In genomic region chr1:150441731-150442130, GRCm38 (mm10) we compare ENCODE assay signal across 19 mouse cellular contexts. TPM values are rescaled to one million over a fixed set of nuclear protein-coding genes. Genes with fewer than 3 reads are reported as not detected.
DNase-seq lines count a peak whose midpoint lies in the region; ATAC-seq and TF ChIP-seq lines count a peak whose summit lies in the region.
"Had no signal": no experiment of that assay in that cellular context is flagged by ENCODE, and none has a peak within 500 bp of the region (broad histone marks: within the 10 kb centered on the region; RNA-seq: fewer than 3 reads in every experiment).

No protein-coding gene starts in this region.

- no peak overlapping the region for H3K4me3 ChIP-seq in forebrain, postnatal 0 days (ENCODE audit: low read depth, low read length)
- no peak overlapping the region for H3K4me3 ChIP-seq in forebrain, embryonic 12.5 days (replicated peaks)
- H3K4me3 ChIP-seq in liver, postnatal 0 days (ENCODE audit: low read depth, low read length): no peak overlapping the region
- no peak overlapping the region for H3K4me3 ChIP-seq in liver, embryonic 11.5 days (ENCODE audit: low read depth, low read length)
- H3K4me3 ChIP-seq in limb, embryonic 10.5 days: no peak overlapping the region
- H3K4me3 ChIP-seq: hindbrain, embryonic 12.5 days; limb, embryonic 12.5 days; liver, embryonic 13.5 days; lung, embryonic 15.5 days; stomach, embryonic 15.5 days had no signal

- no peak for TF ChIP-seq EP300 in liver, postnatal 0 days (IDR thresholded peaks at IDR 0.05; ENCODE audit: low read depth)

- peaks cover 61% of the 10 kb centered on the region for H3K36me3 ChIP-seq in forebrain, postnatal 0 days (ENCODE audit: insufficient read depth)
- peaks cover 73% of the 10 kb centered on the region for H3K36me3 ChIP-seq in forebrain, embryonic 12.5 days (replicated peaks)
- peaks cover 73% of the 10 kb centered on the region for H3K36me3 ChIP-seq in liver, postnatal 0 days (replicated peaks; ENCODE audit: insufficient read depth, low read length)
- peaks cover 37% of the 10 kb centered on the region for H3K36me3 ChIP-seq in liver, embryonic 11.5 days (ENCODE audit: control insufficient read depth, insufficient read depth, low read length)
- H3K36me3 ChIP-seq in limb, embryonic 10.5 days: peaks cover 99% of the 10 kb centered on the region

- TF ChIP-seq CTCF in forebrain, postnatal 0 days (IDR thresholded peaks at IDR 0.05; ENCODE audit: low read depth): peak; percentile 17; the same call in 1 of the 2 replicates
- TF ChIP-seq CTCF in liver, postnatal 0 days (IDR thresholded peaks at IDR 0.05; ENCODE audit: low read depth): 0 out of 2 replicates have a peak, but pooled peaks have one; percentile 4

- no peaks in the 10 kb centered on the region for H3K27me3 ChIP-seq in forebrain, postnatal 0 days (ENCODE audit: insufficient read depth, low read length)
- H3K27me3 ChIP-seq in forebrain, embryonic 12.5 days: no peaks in the 10 kb centered on the region
- H3K27me3 ChIP-seq in liver, postnatal 0 days (ENCODE audit: insufficient read depth, low read length): no peaks in the 10 kb centered on the region
- H3K27me3 ChIP-seq in liver, embryonic 11.5 days (replicated peaks; ENCODE audit: control insufficient read depth, insufficient read depth, low read length): no peaks in the 10 kb centered on the region
- H3K27me3 ChIP-seq in limb, embryonic 10.5 days (ENCODE audit: low read depth, poor library complexity, severe bottlenecking): no peaks in the 10 kb centered on the region
- H3K27me3 ChIP-seq: hindbrain, embryonic 12.5 days; limb, embryonic 12.5 days; liver, embryonic 13.5 days; lung, embryonic 15.5 days; stomach, embryonic 15.5 days had no signal

- no peak for DNase-seq in forebrain, postnatal 0 days
- DNase-seq in liver, postnatal 0 days: no peak
- no peak for DNase-seq in liver, embryonic 11.5 days (ENCODE audit: low spot score)
- DNase-seq in ES-CJ7 (ENCODE audit: low read depth, low spot score): peak; percentile 72
- DNase-seq in mesoderm, embryonic 11.5 days (ENCODE audit: low read depth, low spot score): peak; percentile 4
- DNase-seq in limb, embryonic 10.5 days (ENCODE audit: low spot score): no peak
- DNase-seq in cerebellum, adult 11 months: no peak
- DNase-seq: cerebellum, adult 9-11 months; gastrocnemius, postnatal 14 days; kidney, adult 8-10 months; kidney, postnatal 36 days; liver, embryonic 13.5 days; retina, postnatal 1 day had no signal

- H3K4me1 ChIP-seq in forebrain, postnatal 0 days (ENCODE audit: insufficient read depth): no peaks in the 10 kb centered on the region
- H3K4me1 ChIP-seq in forebrain, embryonic 12.5 days: no peaks in the 10 kb centered on the region
- H3K4me1 ChIP-seq in liver, postnatal 0 days (ENCODE audit: insufficient read depth): no peaks in the 10 kb centered on the region
- no peaks in the 10 kb centered on the region for H3K4me1 ChIP-seq in liver, embryonic 11.5 days (replicated peaks; ENCODE audit: control insufficient read depth, insufficient read depth, low read length)
- H3K4me1 ChIP-seq in limb, embryonic 10.5 days: no peaks in the 10 kb centered on the region
- H3K4me1 ChIP-seq: hindbrain, embryonic 12.5 days; limb, embryonic 12.5 days; liver, embryonic 13.5 days; lung, embryonic 15.5 days; stomach, embryonic 15.5 days had no signal

- H3K4me2 ChIP-seq in forebrain, postnatal 0 days (ENCODE audit: low read depth): no peak overlapping the region
- H3K4me2 ChIP-seq in forebrain, embryonic 12.5 days: no peak overlapping the region
- no peak overlapping the region for H3K4me2 ChIP-seq in liver, postnatal 0 days (ENCODE audit: low read depth, low read length)
- no peak overlapping the region for H3K4me2 ChIP-seq in liver, embryonic 11.5 days
- H3K4me2 ChIP-seq: hindbrain, embryonic 12.5 days; limb, embryonic 12.5 days; liver, embryonic 13.5 days; lung, embryonic 15.5 days; stomach, embryonic 15.5 days had no signal

- no peak overlapping the region for H3K9ac ChIP-seq in forebrain, postnatal 0 days
- H3K9ac ChIP-seq in forebrain, embryonic 12.5 days: no peak overlapping the region
- no peak overlapping the region for H3K9ac ChIP-seq in liver, postnatal 0 days (replicated peaks)
- no peak overlapping the region for H3K9ac ChIP-seq in liver, embryonic 11.5 days (ENCODE audit: low read depth, low read length)
- H3K9ac ChIP-seq: hindbrain, embryonic 12.5 days; limb, embryonic 12.5 days; liver, embryonic 13.5 days; lung, embryonic 15.5 days; stomach, embryonic 15.5 days had no signal

- no peak for ATAC-seq in forebrain, postnatal 0 days
- no peak for ATAC-seq in forebrain, embryonic 12.5 days (ENCODE audit: low FRiP score)
- no peak for ATAC-seq in liver, postnatal 0 days
- no peak for ATAC-seq in liver, embryonic 11.5 days (replicated peaks; ENCODE audit: low FRiP score)

- no peak overlapping the region for H3K27ac ChIP-seq in forebrain, postnatal 0 days (ENCODE audit: low read depth, low read length)
- no peak overlapping the region for H3K27ac ChIP-seq in forebrain, embryonic 12.5 days
- no peak overlapping the region for H3K27ac ChIP-seq in liver, postnatal 0 days (ENCODE audit: low read depth)
- no peak overlapping the region for H3K27ac ChIP-seq in liver, embryonic 11.5 days (ENCODE audit: low read depth, low read length)
- no peak overlapping the region for H3K27ac ChIP-seq in limb, embryonic 10.5 days
- H3K27ac ChIP-seq: hindbrain, embryonic 12.5 days; limb, embryonic 12.5 days; liver, embryonic 13.5 days; lung, embryonic 15.5 days; stomach, embryonic 15.5 days had no signal

- WGBS in forebrain, postnatal 0 days: 83% methylated on average over 4 of the region's 4 CpGs
- WGBS in forebrain, embryonic 12.5 days: 86% methylated on average over 4 of the region's 4 CpGs
- WGBS in liver, postnatal 0 days (ENCODE audit: insufficient replicate concordance): 81% methylated on average over 4 of the region's 4 CpGs
- 77% methylated on average over 4 of the region's 4 CpGs for WGBS in liver, embryonic 11.5 days
- 79% methylated on average over 4 of the region's 4 CpGs for WGBS in limb, embryonic 10.5 days

- no peaks in the 10 kb centered on the region for H3K9me3 ChIP-seq in forebrain, postnatal 0 days (ENCODE audit: low read length)
- H3K9me3 ChIP-seq in forebrain, embryonic 12.5 days: no peaks in the 10 kb centered on the region
- H3K9me3 ChIP-seq in liver, postnatal 0 days (ENCODE audit: low read length): no peaks in the 10 kb centered on the region
- no peaks in the 10 kb centered on the region for H3K9me3 ChIP-seq in liver, embryonic 11.5 days (ENCODE audit: control insufficient read depth, low read length)
- H3K9me3 ChIP-seq in limb, embryonic 10.5 days (replicated peaks): no peaks in the 10 kb centered on the region
- H3K9me3 ChIP-seq: G1E; hindbrain, embryonic 12.5 days; limb, embryonic 12.5 days; liver, embryonic 13.5 days; lung, embryonic 15.5 days; stomach, embryonic 15.5 days had no signal

RNA-seq across cellular contexts. Expression of gene Prg4, which starts 24.2 kb away (rescaled TPM):
- 0.23 and 1.00 TPM in 2 replicates for total RNA-seq in forebrain, postnatal 0 days (2014; rRNA removed)
- polyA plus RNA-seq in forebrain, postnatal 0 days (2015; fragmentation: Nextera tagmentation; extraction: Ambion mirVana): 0.39 and 0.96 TPM in 2 replicates
- 0.72 and 0.91 TPM in 2 replicates for polyA plus RNA-seq in forebrain, embryonic 12.5 days (2016; fragmentation: Nextera tagmentation; extraction: Ambion mirVana)
- 0.25 and 0.32 TPM in 2 replicates for polyA plus RNA-seq in liver, postnatal 0 days (2015; fragmentation: Nextera tagmentation; extraction: Ambion mirVana)
- polyA plus RNA-seq in liver, embryonic 11.5 days (2014; fragmentation: Nextera tagmentation; extraction: Ambion mirVana): 0.38 and 0.45 TPM in 2 replicates
- polyA plus RNA-seq in limb, embryonic 10.5 days (2016; fragmentation: Nextera tagmentation; extraction: Ambion mirVana): 0.46 and 0.51 TPM in 2 replicates
- polyA plus RNA-seq: G1E had no signal

RNA-seq across cellular contexts. Expression of gene Odr4, which starts 48.9 kb away (rescaled TPM):
- 41.3 and 44.6 TPM in 2 replicates for total RNA-seq in forebrain, postnatal 0 days (2014; rRNA removed)
- 45.3 and 54.7 TPM in 2 replicates for polyA plus RNA-seq in forebrain, postnatal 0 days (2015; fragmentation: Nextera tagmentation; extraction: Ambion mirVana)
- polyA plus RNA-seq in forebrain, embryonic 12.5 days (2016; fragmentation: Nextera tagmentation; extraction: Ambion mirVana): 28.2 and 31.1 TPM in 2 replicates
- polyA plus RNA-seq in liver, postnatal 0 days (2015; fragmentation: Nextera tagmentation; extraction: Ambion mirVana): 16.4 and 20.4 TPM in 2 replicates
- 28.9 and 31.2 TPM in 2 replicates for polyA plus RNA-seq in liver, embryonic 11.5 days (2014; fragmentation: Nextera tagmentation; extraction: Ambion mirVana)
- polyA plus RNA-seq in limb, embryonic 10.5 days (2016; fragmentation: Nextera tagmentation; extraction: Ambion mirVana): 22.1 and 26.0 TPM in 2 replicates

RNA-seq across cellular contexts. Expression of gene Tpr, which starts 49.1 kb away (rescaled TPM):
- total RNA-seq in forebrain, postnatal 0 days (2014; rRNA removed): 89.2 and 106 TPM in 2 replicates
- 84.4 and 124 TPM in 2 replicates for polyA plus RNA-seq in forebrain, postnatal 0 days (2015; fragmentation: Nextera tagmentation; extraction: Ambion mirVana)
- polyA plus RNA-seq in forebrain, embryonic 12.5 days (2016; fragmentation: Nextera tagmentation; extraction: Ambion mirVana): 193 TPM in 2 replicates
- 68.2 and 69.3 TPM in 2 replicates for polyA plus RNA-seq in liver, postnatal 0 days (2015; fragmentation: Nextera tagmentation; extraction: Ambion mirVana)
- 169 and 171 TPM in 2 replicates for polyA plus RNA-seq in liver, embryonic 11.5 days (2014; fragmentation: Nextera tagmentation; extraction: Ambion mirVana)
- polyA plus RNA-seq in limb, embryonic 10.5 days (2016; fragmentation: Nextera tagmentation; extraction: Ambion mirVana): 168 and 183 TPM in 2 replicates

Comparison
In these comparisons a context has a peak if more than half of its experiments do, and no peak if none do; other contexts are left out.
1. DNase-seq: peak in ES-CJ7 (single experiment) and mesoderm, embryonic 11.5 days (single experiment); none in forebrain, postnatal 0 days (single experiment), liver, postnatal 0 days (single experiment), liver, embryonic 11.5 days (single experiment), limb, embryonic 10.5 days (single experiment) and cerebellum, adult 11 months (single experiment).